Mouse (Mus musculus): ENCODE data around the gene 0610030E20Rik.

The 0610030E20Rik gene

DNA sequence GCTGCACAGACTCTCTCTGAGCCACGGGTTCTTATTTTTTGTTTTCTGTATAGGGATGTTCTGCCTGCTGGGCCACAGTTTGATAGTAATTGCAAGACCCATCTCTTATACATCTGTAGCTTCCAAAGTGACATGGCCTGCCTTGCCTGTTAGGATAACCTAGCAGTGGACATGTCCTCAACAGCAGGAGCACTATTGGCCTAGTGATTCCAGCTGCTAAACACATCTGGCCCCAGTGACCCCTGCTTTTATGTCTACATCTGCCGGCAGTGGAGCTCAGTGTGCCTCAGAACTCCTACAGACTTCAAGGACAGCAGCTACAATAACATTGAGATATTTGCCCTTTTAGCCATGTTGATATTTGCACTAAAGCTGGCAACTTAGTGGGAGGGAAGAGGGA is 52.9 kb downstream of the 0610030E20Rik start:
- no peak for DNase-seq

DNA sequence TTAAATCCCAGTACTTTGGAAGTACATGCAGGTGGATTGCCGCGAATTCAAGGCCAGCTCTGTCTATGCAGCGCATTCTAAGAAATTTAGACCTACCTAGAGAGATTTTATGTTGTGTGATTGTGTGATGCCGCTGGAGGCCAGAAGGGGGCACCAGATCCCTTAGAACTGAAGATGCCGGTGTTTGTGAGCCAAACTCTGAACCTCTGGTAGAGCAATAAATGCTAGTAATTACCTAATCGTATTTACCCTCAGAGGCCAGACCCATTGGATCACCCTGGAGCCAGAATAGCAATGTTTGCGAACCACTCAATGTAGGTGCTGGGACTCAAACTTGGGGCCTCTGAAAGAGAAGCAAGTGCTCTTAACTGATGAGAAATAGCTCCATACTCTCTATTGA is 54.8 kb downstream of the 0610030E20Rik start:
- peak; percentile 96 for DNase-seq

All from heart, adult 11 months (tissue).